Mouse (Mus musculus): Measurements from ENCODE around the gene Hist2h2ac. TPM values are rescaled to one million over a fixed set of nuclear protein-coding genes. Genes with fewer than 3 reads are reported as not detected.

The Hist2h2ac gene
- total and polyA plus RNA-seq, 2 experiments from 2014 or later: 2.5 to 913 TPM

DNA sequence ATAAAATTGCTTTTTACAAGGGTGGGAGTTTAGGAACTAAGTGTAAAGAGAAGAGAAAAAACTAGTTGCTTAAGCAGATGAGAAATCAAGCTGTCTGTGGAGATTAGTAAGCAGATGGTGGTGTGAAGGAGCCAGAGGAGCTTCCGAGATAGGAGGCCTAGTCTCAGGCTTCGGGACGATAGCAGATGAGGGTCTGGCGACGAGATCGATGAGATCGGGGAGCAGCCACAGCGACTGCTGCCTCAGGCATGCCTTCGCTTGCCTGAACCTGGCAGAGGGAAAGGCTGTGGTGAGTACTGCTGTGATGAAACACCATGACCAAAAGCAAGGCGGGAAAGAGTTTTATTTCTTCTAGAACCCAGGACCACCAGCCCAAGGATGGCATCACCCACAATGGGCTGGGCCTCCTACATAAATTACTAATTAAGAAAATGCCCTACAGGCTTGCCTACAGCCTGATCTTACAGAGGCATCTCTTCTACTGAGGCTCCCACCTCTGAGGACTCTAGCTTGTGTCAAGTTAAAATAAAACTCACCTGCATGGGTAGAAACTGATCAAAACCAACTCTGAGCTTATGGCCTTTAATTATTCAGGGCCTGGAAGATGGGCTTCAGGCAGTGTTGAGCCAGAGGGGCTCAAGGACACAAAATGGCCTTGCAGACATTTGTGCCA, 34.1 kb upstream of the Hist2h2ac start:
- Histone ChIP-seq H3K4me3 (ENCODE audit: low read depth, low read length) (no peak overlapping the region), H3K9ac (replicated peaks; ENCODE audit: low read depth, low read length) (no peak overlapping the region), H3K4me1 (ENCODE audit: control insufficient read depth, insufficient read depth) (0 out of 2 replicates have a peak, but pooled peaks cover 12% of the 10 kb centered on the region), H3K36me3 (replicated peaks; ENCODE audit: control insufficient read depth, insufficient read depth, low read length) (no peaks in the 10 kb centered on the region), H3K4me2 (ENCODE audit: low read depth, low read length) (no peak overlapping the region), H3K27ac (ENCODE audit: low read depth) (no peak overlapping the region), H3K9me3 (replicated peaks; ENCODE audit: control insufficient read depth, low read length) (no peaks in the 10 kb centered on the region), H3K27me3 (ENCODE audit: control insufficient read depth, insufficient read depth, low read length) (no peaks in the 10 kb centered on the region)
- 34% methylated on average over 10 of the region's 10 CpGs for WGBS
- TF ChIP-seq CTCF (IDR thresholded peaks at IDR 0.05; ENCODE audit: low read depth): no peak
- TF ChIP-seq EP300 (IDR thresholded peaks at IDR 0.05; ENCODE audit: low read depth): no peak
- no peak for DNase-seq (ENCODE audit: low spot score)
- ATAC-seq (ENCODE audit: insufficient read depth, low read depth): no peak

DNA sequence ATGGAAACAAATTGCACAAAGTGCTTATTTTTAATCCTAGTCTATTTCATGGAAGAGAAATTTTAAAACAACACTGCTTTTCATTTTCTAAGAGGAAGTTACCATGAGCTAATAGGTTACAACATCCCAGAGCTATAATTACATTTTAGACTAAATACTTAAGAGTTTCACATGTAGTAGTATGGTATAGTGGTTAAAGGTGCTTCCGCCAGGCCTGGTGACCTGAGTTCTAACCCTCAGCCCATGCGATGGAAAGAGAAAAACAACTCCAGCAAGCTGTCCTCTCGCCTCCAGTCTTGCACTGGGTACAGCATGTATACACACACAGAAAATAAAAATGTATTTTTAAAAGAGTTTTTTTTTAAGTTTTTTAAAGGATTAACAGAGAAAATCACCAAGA, 31.1 kb upstream of the Hist2h2ac start:
- Histone ChIP-seq H3K27me3 (ENCODE audit: control insufficient read depth, insufficient read depth, low read length) (no peaks in the 10 kb centered on the region), H3K9ac (replicated peaks; ENCODE audit: low read depth, low read length) (no peak overlapping the region), H3K4me2 (ENCODE audit: low read depth, low read length) (no peak overlapping the region), H3K4me3 (ENCODE audit: low read depth, low read length) (no peak overlapping the region), H3K4me1 (ENCODE audit: control insufficient read depth, insufficient read depth) (peaks cover 31% of the 10 kb centered on the region; the same call in 1 of the 2 replicates), H3K9me3 (replicated peaks; ENCODE audit: control insufficient read depth, low read length) (no peaks in the 10 kb centered on the region), H3K27ac (ENCODE audit: low read depth) (no peak overlapping the region), H3K36me3 (replicated peaks; ENCODE audit: control insufficient read depth, insufficient read depth, low read length) (no peaks in the 10 kb centered on the region)
- DNase-seq (ENCODE audit: low spot score): no peak
- TF ChIP-seq CTCF (IDR thresholded peaks at IDR 0.05; ENCODE audit: low read depth) (no peak), EP300 (IDR thresholded peaks at IDR 0.05; ENCODE audit: low read depth) (no peak)
- no peak for ATAC-seq (ENCODE audit: insufficient read depth, low read depth)
- WGBS: 92% methylated on average over 3 of the region's 3 CpGs

DNA sequence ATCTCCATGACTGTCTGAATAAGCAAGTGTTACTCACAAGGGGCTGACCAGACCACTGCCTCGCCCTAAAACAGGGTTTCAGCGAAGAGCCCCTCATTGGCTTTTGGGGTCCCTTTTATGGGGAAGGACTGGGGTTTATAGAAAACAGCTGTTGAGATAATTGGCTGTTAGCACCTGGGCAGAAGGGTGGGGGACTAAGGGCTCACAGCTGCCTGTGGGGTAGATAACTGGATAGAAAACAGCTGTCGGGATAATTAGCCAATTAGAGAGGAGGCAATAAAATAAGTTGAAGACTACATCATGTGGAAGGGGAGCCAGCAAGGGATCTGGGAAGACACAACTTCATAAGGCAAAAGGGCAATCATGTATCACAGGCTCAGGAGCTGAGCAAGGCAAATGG, 30.2 kb upstream of the Hist2h2ac start:
- no peak for DNase-seq (ENCODE audit: low spot score)
- Histone ChIP-seq H3K9ac (replicated peaks; ENCODE audit: low read depth, low read length) (no peak overlapping the region), H3K36me3 (replicated peaks; ENCODE audit: control insufficient read depth, insufficient read depth, low read length) (no peaks in the 10 kb centered on the region), H3K27me3 (ENCODE audit: control insufficient read depth, insufficient read depth, low read length) (no peaks in the 10 kb centered on the region), H3K9me3 (replicated peaks; ENCODE audit: control insufficient read depth, low read length) (no peaks in the 10 kb centered on the region), H3K4me2 (ENCODE audit: low read depth, low read length) (no peak overlapping the region), H3K4me1 (ENCODE audit: control insufficient read depth, insufficient read depth) (peaks cover 25% of the 10 kb centered on the region; the same call in 1 of the 2 replicates), H3K27ac (ENCODE audit: low read depth) (no peak overlapping the region), H3K4me3 (ENCODE audit: low read depth, low read length) (no peak overlapping the region)
- TF ChIP-seq CTCF (IDR thresholded peaks at IDR 0.05; ENCODE audit: low read depth) (no peak), EP300 (IDR thresholded peaks at IDR 0.05; ENCODE audit: low read depth) (no peak)
- ATAC-seq (ENCODE audit: insufficient read depth, low read depth): no peak
- WGBS: 75% methylated on average over 3 of the region's 3 CpGs

DNA sequence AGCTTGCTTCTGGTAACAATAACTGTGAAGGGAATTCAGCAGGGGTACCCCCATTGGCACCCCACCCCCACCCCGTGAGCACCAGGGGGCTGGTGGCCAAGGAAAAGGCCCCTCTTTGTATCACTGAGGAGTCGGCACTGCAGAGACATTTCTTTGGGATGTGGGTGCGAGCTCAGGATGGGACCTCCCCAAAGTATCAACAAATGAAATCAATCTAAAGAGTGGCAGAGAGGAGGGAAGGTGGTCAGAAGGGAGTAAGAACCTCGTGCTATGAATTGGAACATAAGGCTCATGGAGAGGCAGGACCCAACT, 28.3 kb upstream of the Hist2h2ac start:
- H3K36me3 ChIP-seq (replicated peaks; ENCODE audit: control insufficient read depth, insufficient read depth, low read length): no peaks in the 10 kb centered on the region
- ATAC-seq (ENCODE audit: insufficient read depth, low read depth) (no peak), DNase-seq (ENCODE audit: low spot score) (no peak)
- H3K27me3 ChIP-seq (ENCODE audit: control insufficient read depth, insufficient read depth, low read length): no peaks in the 10 kb centered on the region
- H3K9me3 ChIP-seq (replicated peaks; ENCODE audit: control insufficient read depth, low read length): no peaks in the 10 kb centered on the region
- TF ChIP-seq EP300 (IDR thresholded peaks at IDR 0.05; ENCODE audit: low read depth) (no peak), CTCF (IDR thresholded peaks at IDR 0.05; ENCODE audit: low read depth) (no peak)
- no peak overlapping the region; the same call in 1 of the 2 replicates for H3K4me3 ChIP-seq (ENCODE audit: low read depth, low read length)
- WGBS: 51% methylated on average over 4 of the region's 4 CpGs
- no peak overlapping the region for H3K9ac ChIP-seq (replicated peaks; ENCODE audit: low read depth, low read length)
- peak overlapping the region; percentile 59; the same call in 1 of the 2 replicates for H3K4me2 ChIP-seq (ENCODE audit: low read depth, low read length)
- H3K4me1 ChIP-seq (ENCODE audit: control insufficient read depth, insufficient read depth): peaks cover 32% of the 10 kb centered on the region
- H3K27ac ChIP-seq (ENCODE audit: low read depth): peak overlapping the region; percentile 22; the same call in 1 of the 2 replicates

DNA sequence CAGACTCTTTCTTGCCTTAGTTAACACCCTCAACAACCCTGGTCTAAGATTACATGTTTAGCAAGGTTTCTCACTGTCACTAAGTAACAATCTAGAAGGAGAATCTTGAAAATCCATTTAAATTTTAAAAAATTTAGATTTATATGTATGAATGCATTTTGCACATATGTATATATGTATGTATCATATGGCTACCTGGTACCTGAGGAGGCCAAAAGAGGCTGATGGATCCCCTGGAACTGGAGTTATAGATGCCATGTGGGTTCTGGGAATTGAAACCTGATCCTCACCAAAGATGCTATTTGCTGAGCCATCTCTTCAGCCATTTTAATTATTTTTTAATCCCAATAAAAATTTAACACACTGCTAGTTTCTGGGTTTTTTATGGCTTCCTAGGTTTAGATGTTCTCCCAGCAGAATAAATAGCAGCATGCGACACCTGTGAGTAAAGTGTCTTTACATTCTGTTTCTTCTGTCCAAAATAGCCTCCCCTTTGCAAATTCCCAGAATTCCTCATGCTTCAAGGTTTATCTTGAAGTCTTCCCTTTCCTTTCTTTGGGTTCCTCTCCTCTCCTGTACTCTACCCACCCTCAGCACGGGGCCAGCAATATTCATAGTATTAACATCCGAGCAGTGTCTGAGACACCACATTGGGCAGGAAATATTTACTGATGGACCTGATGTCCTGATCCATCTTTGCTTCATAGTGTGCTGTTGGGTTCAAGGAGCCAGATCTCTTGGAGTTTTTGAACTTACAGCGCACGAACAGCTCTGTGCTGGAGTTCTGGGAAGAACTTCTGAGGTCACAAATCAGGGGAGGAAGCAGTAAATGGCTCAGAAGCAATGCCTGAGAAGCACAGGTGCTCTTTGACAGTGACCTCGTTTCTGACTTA, 27.7 kb upstream of the Hist2h2ac start:
- no peak for ATAC-seq (ENCODE audit: insufficient read depth, low read depth)
- 53% methylated on average over 6 of the region's 6 CpGs for WGBS
- Histone ChIP-seq H3K4me2 (ENCODE audit: low read depth, low read length) (peak overlapping the region; percentile 59), H3K36me3 (replicated peaks; ENCODE audit: control insufficient read depth, insufficient read depth, low read length) (no peaks in the 10 kb centered on the region), H3K9ac (replicated peaks; ENCODE audit: low read depth, low read length) (no peak overlapping the region), H3K9me3 (replicated peaks; ENCODE audit: control insufficient read depth, low read length) (no peaks in the 10 kb centered on the region), H3K27me3 (ENCODE audit: control insufficient read depth, insufficient read depth, low read length) (no peaks in the 10 kb centered on the region), H3K4me1 (ENCODE audit: control insufficient read depth, insufficient read depth) (peaks cover 38% of the 10 kb centered on the region), H3K27ac (ENCODE audit: low read depth) (peak overlapping the region; percentile 22; the same call in 1 of the 2 replicates), H3K4me3 (ENCODE audit: low read depth, low read length) (peak overlapping the region; percentile 44)
- no peak for TF ChIP-seq CTCF (IDR thresholded peaks at IDR 0.05; ENCODE audit: low read depth)
- no peak for TF ChIP-seq EP300 (IDR thresholded peaks at IDR 0.05; ENCODE audit: low read depth)
- DNase-seq (ENCODE audit: low spot score): no peak

All from heart, postnatal 0 days (tissue).